Comparison of ENCODE assay signal across 8 mouse cellular contexts in the genomic region with DNA sequence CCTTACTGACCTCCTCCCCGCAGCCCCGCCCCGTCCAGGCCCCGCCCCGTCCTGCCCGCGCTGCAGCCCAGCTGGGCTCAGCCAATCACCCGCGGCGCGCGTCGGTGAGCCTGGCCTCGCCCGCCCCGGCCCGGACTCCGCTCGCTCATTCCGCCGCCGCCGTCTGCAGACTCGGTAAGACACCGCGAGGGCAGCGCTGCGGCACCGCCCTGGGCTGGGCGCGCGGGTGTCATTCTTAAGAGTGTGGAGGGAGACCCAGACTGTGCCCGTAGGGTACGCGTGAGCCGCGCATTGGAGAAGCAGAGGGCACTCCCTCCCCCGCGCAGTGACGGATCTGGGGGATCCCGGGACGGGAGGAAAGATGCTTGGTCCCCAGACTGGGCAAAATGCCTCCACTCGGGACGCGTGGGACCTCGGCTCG. TPM values are rescaled to one million over a fixed set of nuclear protein-coding genes. Genes with fewer than 3 reads are reported as not detected.
A peak's percentile ranks its signal among the peaks of the same experiment; 100 is the strongest.
DNase-seq lines count a peak whose midpoint lies in the region; ATAC-seq and TF ChIP-seq lines count a peak whose summit lies in the region.

No protein-coding gene starts in this region.

- peak overlapping the region; percentile 81 to 86 for H3K4me3 ChIP-seq in ES-E14 (ENCODE audit: insufficient read depth in 1 of 2, low read depth in 1 of 2, low read length in 2 of 2, poor library complexity in 1 of 2, severe bottlenecking in 1 of 2)
- peak overlapping the region; percentile 51 for H3K4me3 ChIP-seq in forebrain, embryonic 13.5 days
- H3K4me3 ChIP-seq in lung, embryonic 16.5 days (ENCODE audit: low read length), result peak overlapping the region; percentile 78
- peak overlapping the region; percentile 55 for H3K4me3 ChIP-seq in olfactory bulb, adult 2 months (ENCODE audit: insufficient read depth, low read depth, low read length)

- 2% methylated on average over 40 of the region's 47 CpGs for WGBS in forebrain, embryonic 13.5 days
- WGBS in lung, embryonic 16.5 days, result 1% methylated on average over 46 of the region's 47 CpGs
- under 1% methylated on average over 47 of the region's 47 CpGs for WGBS in olfactory bulb, adult 2 months

- intact Hi-C loops in heart, postnatal 10 days (cut with DNase I), result loop anchor here (2.0 kb wide), 1 partner anchor 40 kb away; a partner anchor contains a TSS

- in situ Hi-C loops in ES-E14 (cut with MboI; ENCODE audit: low sequenced_read_pairs in 2 of 2, unreplicated experiment in 2 of 2), result no loop called here

- H3K9ac ChIP-seq in ES-E14 (ENCODE audit: insufficient read depth, low read depth, low read length, poor library complexity, severe bottlenecking), result peak overlapping the region; percentile 73
- H3K9ac ChIP-seq in forebrain, embryonic 13.5 days, result peak overlapping the region; percentile 68
- peak overlapping the region; percentile 72 for H3K9ac ChIP-seq in lung, embryonic 16.5 days (ENCODE audit: low read length)

- ATAC-seq in forebrain, embryonic 13.5 days, result peak; percentile 76
- peak; percentile 84 for ATAC-seq in lung, embryonic 16.5 days (ENCODE audit: low read depth)

- peak; percentile 29; the same call in 1 of the 2 replicates for TF ChIP-seq POLR2A in olfactory bulb, adult 2 months (IDR thresholded peaks at IDR 0.05; ENCODE audit: insufficient read depth, low read depth, low read length)

- no peaks in the 10 kb centered on the region for H3K9me3 ChIP-seq in ES-E14 (ENCODE audit: control insufficient read depth, insufficient read depth, low read depth, low read length)
- H3K9me3 ChIP-seq in forebrain, embryonic 13.5 days (replicated peaks), result no peaks in the 10 kb centered on the region
- no peaks in the 10 kb centered on the region for H3K9me3 ChIP-seq in lung, embryonic 16.5 days (ENCODE audit: control insufficient read depth, low read length)

- DNase-seq in ES-E14 (ENCODE audit: low read depth, low spot score), result peak; percentile 65
- DNase-seq in cerebellum, adult 11 months, result peak; percentile 22
- peak; percentile 93 for DNase-seq in heart, postnatal 10 days
- peak; percentile 93 to 96 for DNase-seq in kidney, postnatal 4 days
- peak; percentile 63 to 73 for DNase-seq in thymus, postnatal 10 days (ENCODE audit: low spot score in 2 of 2)

- H3K27me3 ChIP-seq in forebrain, embryonic 13.5 days, result peaks cover 48% of the 10 kb centered on the region
- H3K27me3 ChIP-seq in lung, embryonic 16.5 days (ENCODE audit: control insufficient read depth, insufficient read depth, low read depth, low read length), result no peaks in the 10 kb centered on the region

- H3K4me1 ChIP-seq in ES-E14 (ENCODE audit: control insufficient read depth in 2 of 2, insufficient read depth in 2 of 2, low read length in 2 of 2, poor library complexity in 1 of 2), result peaks cover 0 to 11% of the 10 kb centered on the region in 2 experiments; a peak in 2 of 4 replicates
- H3K4me1 ChIP-seq in forebrain, embryonic 13.5 days, result peaks cover 40% of the 10 kb centered on the region
- peaks cover 30% of the 10 kb centered on the region for H3K4me1 ChIP-seq in lung, embryonic 16.5 days (replicated peaks; ENCODE audit: control insufficient read depth, insufficient read depth, low read length)
- peaks cover 31% of the 10 kb centered on the region for H3K4me1 ChIP-seq in olfactory bulb, adult 2 months (ENCODE audit: control insufficient read depth, insufficient read depth, low read length)

- H3K36me3 ChIP-seq in ES-E14 (ENCODE audit: control insufficient read depth, insufficient read depth, low read length, poor library complexity, severe bottlenecking), result no peaks in the 10 kb centered on the region
- H3K36me3 ChIP-seq in forebrain, embryonic 13.5 days (ENCODE audit: poor library complexity, severe bottlenecking), result no peaks in the 10 kb centered on the region
- no peaks in the 10 kb centered on the region for H3K36me3 ChIP-seq in lung, embryonic 16.5 days (ENCODE audit: control insufficient read depth, insufficient read depth, low read length)

- H3K27ac ChIP-seq in ES-E14 (ENCODE audit: insufficient read depth, low read depth, low read length, poor library complexity, severe bottlenecking), result peak overlapping the region; percentile 8; the same call in 1 of the 2 replicates
- H3K27ac ChIP-seq in forebrain, embryonic 13.5 days, result no peak overlapping the region
- H3K27ac ChIP-seq in lung, embryonic 16.5 days (ENCODE audit: low read length), result peak overlapping the region; percentile 96; the same call in 1 of the 2 replicates
- H3K27ac ChIP-seq in olfactory bulb, adult 2 months (ENCODE audit: insufficient read depth, low read depth, low read length), result peak overlapping the region; percentile 27; the same call in 1 of the 2 replicates

- peak overlapping the region; percentile 96 for H3K4me2 ChIP-seq in forebrain, embryonic 13.5 days
- peak overlapping the region; percentile 99 for H3K4me2 ChIP-seq in lung, embryonic 16.5 days (ENCODE audit: low read depth, low read length)

- no peak for TF ChIP-seq CTCF in olfactory bulb, adult 2 months (IDR thresholded peaks at IDR 0.05; ENCODE audit: insufficient read depth, low read depth, low read length)

TF ChIP-seq in ES-E14, 5 proteins besides CTCF, POLR2A, EP300 and RAD21:
- TF ChIP-seq CHD2 (IDR thresholded peaks at IDR 0.05; ENCODE audit: low read depth, low read length), result no peak
- no peak for TF ChIP-seq ZC3H11A (IDR thresholded peaks at IDR 0.05; ENCODE audit: borderline replicate concordance, low read depth, low read length)
- TF ChIP-seq MAFK (IDR thresholded peaks at IDR 0.05; ENCODE audit: insufficient read depth, low read depth, low read length), result no peak
- TF ChIP-seq HCFC1 (IDR thresholded peaks at IDR 0.05; ENCODE audit: borderline replicate concordance, insufficient read depth, low read length), result no peak
- TF ChIP-seq ZNF384 (IDR thresholded peaks at IDR 0.05; ENCODE audit: low read depth, low read length), result no peak

RNA-seq across cellular contexts. Expression of a gene that starts 1.1 kb away (rescaled TPM):
- 15.7 and 29.9 TPM in 2 replicates for total RNA-seq in ES-E14 (2012; rRNA removed)
- polyA plus RNA-seq in forebrain, embryonic 13.5 days (2015; fragmentation: Nextera tagmentation; extraction: Ambion mirVana), result 11.0 and 12.2 TPM in 2 replicates
- total RNA-seq in heart, postnatal 10 days (2021), result 100 to 1,000 TPM; 126 to 144 TPM
- polyA plus RNA-seq in lung, embryonic 16.5 days (2015; fragmentation: Nextera tagmentation; extraction: Ambion mirVana), result 25.2 and 26.8 TPM in 2 replicates
- not detected in 2 replicates for polyA plus RNA-seq in olfactory bulb, adult 2 months (2012; ENCODE audit: insufficient read depth, insufficient read length, low replicate concordance, missing spikeins)

RNA-seq across cellular contexts. Expression of a gene that starts 40.4 kb away (rescaled TPM):
- 13.2 and 15.8 TPM in 2 replicates for total RNA-seq in ES-E14 (2012; rRNA removed)
- 10.6 and 12.3 TPM in 2 replicates for polyA plus RNA-seq in forebrain, embryonic 13.5 days (2015; fragmentation: Nextera tagmentation; extraction: Ambion mirVana)
- total RNA-seq in heart, postnatal 10 days (2021), result 1 to 10 TPM; 3.8 to 3.9 TPM
- 9.3 and 9.9 TPM in 2 replicates for polyA plus RNA-seq in lung, embryonic 16.5 days (2015; fragmentation: Nextera tagmentation; extraction: Ambion mirVana)
- polyA plus RNA-seq in olfactory bulb, adult 2 months (2012; ENCODE audit: insufficient read depth, insufficient read length, low replicate concordance, missing spikeins), result not detected in 2 replicates

RNA-seq across cellular contexts. Expression of a gene that starts 40.5 kb away (rescaled TPM):
- total RNA-seq in ES-E14 (2012; rRNA removed), result 94.5 and 105 TPM in 2 replicates
- polyA plus RNA-seq in forebrain, embryonic 13.5 days (2015; fragmentation: Nextera tagmentation; extraction: Ambion mirVana), result 127 and 133 TPM in 2 replicates
- total RNA-seq in heart, postnatal 10 days (2021), result 10 to 100 TPM; 79.0 to 79.6 TPM
- polyA plus RNA-seq in lung, embryonic 16.5 days (2015; fragmentation: Nextera tagmentation; extraction: Ambion mirVana), result 106 and 110 TPM in 2 replicates
- polyA plus RNA-seq in olfactory bulb, adult 2 months (2012; ENCODE audit: insufficient read depth, insufficient read length, low replicate concordance, missing spikeins), result not detected in 2 replicates

Comparison
In these comparisons a context has a peak if more than half of its experiments do, and no peak if none do; other contexts are left out.
1. DNase-seq: peak in every context shown above with its lines; median percentile 94 in kidney, postnatal 4 days; 93 in heart, postnatal 10 days; 68 in thymus, postnatal 10 days; 65 in ES-E14; 22 in cerebellum, adult 11 months.
2. RNA of a gene that starts 40.4 kb away (polyA plus RNA-seq): 10.6 to 12.3 TPM in forebrain, embryonic 13.5 days and 9.3 to 9.9 TPM in lung, embryonic 16.5 days; not detected in olfactory bulb, adult 2 months; every median in the first group is over 10 times any median in the second.
3. Peak in every context shown above with its lines, with median percentiles within 50 percentile points of each other: H3K4me3 ChIP-seq and H3K9ac ChIP-seq.